Mouse (Mus musculus) embryonic facial prominence, embryonic 13.5 days (tissue): ENCODE measurements at regions not wholly inside any gene's neighbourhood (a gene's known extent, or its start where the extent isn't known, plus 50 kb on each side); places are given as distances from the start of the nearest gene placed in this dataset.

Experiments used
- ATAC-seq: fragments of 200-750 bp; cut with Nextera tagmentation; 2 replicates; pipeline ENCODE4 v1.8.0; 2017; ENCODE audit warnings: low read depth; ENCODE audit not compliant: insufficient number of reproducible peaks, insufficient read depth, low FRiP score, low TSS enrichment
- H3K27ac ChIP-seq: fragments of 300-500 bp; sonication (generic); 2 replicates; pipeline ENCODE4 v1.5.1; 2015; ENCODE audit warnings: moderate library complexity, mild to moderate bottlenecking, inconsistent platforms
- H3K27me3 ChIP-seq: fragments of 300-500 bp; sonication (generic); 2 replicates; pipeline ENCODE4 v1.6.1; 2015; ENCODE audit warnings: mild to moderate bottlenecking, inconsistent platforms
- H3K36me3 ChIP-seq: fragments of 300-500 bp; sonication (generic); 2 replicates; pipeline ENCODE4 v1.6.1; 2015; ENCODE audit warnings: mild to moderate bottlenecking, inconsistent platforms
- H3K4me1 ChIP-seq: fragments of 300-500 bp; sonication (generic); 2 replicates; pipeline ENCODE4 v1.6.1; 2015; ENCODE audit warnings: inconsistent platforms
- H3K4me2 ChIP-seq: fragments of 300-500 bp; sonication (generic); 2 replicates; pipeline ENCODE4 v1.6.1; 2015; ENCODE audit warnings: moderate library complexity, mild to moderate bottlenecking, inconsistent platforms
- H3K4me3 ChIP-seq: fragments of 300-500 bp; sonication (generic); 2 replicates; pipeline ENCODE4 v1.5.1; 2015; ENCODE audit warnings: mild to moderate bottlenecking, inconsistent platforms
- H3K9ac ChIP-seq: fragments of 300-500 bp; sonication (generic); 2 replicates; pipeline ENCODE4 v1.6.1; 2015; ENCODE audit warnings: mild to moderate bottlenecking, inconsistent platforms
- H3K9me3 ChIP-seq: fragments of 300-500 bp; sonication (generic); 2 replicates; pipeline ENCODE4 v1.6.1; 2016; ENCODE audit warnings: inconsistent platforms
- WGBS: fragments of 180-500 bp; shearing (Covaris S2); methylation state at CpG from one replicate; pipeline ENCODE4 v1.1.7; 2015; ENCODE audit warnings: mixed read lengths; 5-methylcytosine and 5-hydroxymethylcytosine counted together

DNA sequence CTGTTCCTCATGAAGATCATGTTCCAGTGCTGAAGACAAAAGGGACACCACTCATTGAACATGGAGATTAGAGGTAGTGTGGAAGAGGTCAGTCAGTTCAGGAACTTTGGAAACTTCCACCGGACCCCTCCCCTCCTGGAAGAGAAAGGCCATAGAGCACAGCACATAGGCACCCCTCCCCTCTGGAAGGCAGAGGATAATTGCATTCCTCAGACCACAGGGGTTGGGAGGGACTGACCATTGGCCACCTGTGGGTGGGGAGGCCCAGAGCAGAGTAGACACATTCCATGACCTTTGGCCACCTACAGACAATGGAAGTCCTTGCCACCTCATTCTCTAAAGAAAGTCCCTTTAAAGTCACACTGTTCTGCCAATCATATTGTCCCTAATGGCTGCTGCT, 281.6 kb downstream of the Kcnj2 start:
- ATAC-seq = no peak
- WGBS = 41% methylated on average over 1 of the region's 1 CpGs
- no peaks in the 10 kb centered on the region for H3K4me1 ChIP-seq
- H3K4me2 ChIP-seq = no peak overlapping the region
- no peak overlapping the region for H3K27ac ChIP-seq
- H3K36me3 ChIP-seq = no peaks in the 10 kb centered on the region
- H3K9me3 ChIP-seq = no peaks in the 10 kb centered on the region
- H3K9ac ChIP-seq = no peak overlapping the region
- no peak overlapping the region for H3K4me3 ChIP-seq
- no peaks in the 10 kb centered on the region for H3K27me3 ChIP-seq

DNA sequence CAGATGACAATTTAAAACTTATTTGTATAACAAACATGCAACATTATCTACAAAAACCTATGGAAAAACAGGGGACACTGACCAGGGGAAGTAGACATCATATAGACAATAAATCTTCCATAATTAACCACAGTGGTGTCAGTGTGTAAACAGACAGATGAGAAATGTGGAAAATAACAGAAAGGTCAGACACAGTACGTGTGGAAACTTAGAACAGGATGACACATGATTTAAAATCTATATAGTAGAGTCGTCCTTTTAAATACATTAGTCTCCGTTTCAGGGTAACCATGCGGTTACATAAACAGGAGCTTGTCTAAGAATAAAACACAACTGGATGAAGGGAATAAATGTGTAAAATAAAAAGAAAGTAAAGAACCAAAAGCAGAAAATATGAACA, 284.1 kb downstream of the Kcnj2 start:
- H3K36me3 ChIP-seq = no peaks in the 10 kb centered on the region
- no peaks in the 10 kb centered on the region for H3K27me3 ChIP-seq
- ATAC-seq = no peak
- no peak overlapping the region for H3K9ac ChIP-seq
- H3K4me2 ChIP-seq = no peak overlapping the region
- 80% methylated on average over 4 of the region's 4 CpGs for WGBS
- H3K9me3 ChIP-seq = no peaks in the 10 kb centered on the region
- no peaks in the 10 kb centered on the region for H3K4me1 ChIP-seq
- no peak overlapping the region for H3K4me3 ChIP-seq
- no peak overlapping the region for H3K27ac ChIP-seq

DNA sequence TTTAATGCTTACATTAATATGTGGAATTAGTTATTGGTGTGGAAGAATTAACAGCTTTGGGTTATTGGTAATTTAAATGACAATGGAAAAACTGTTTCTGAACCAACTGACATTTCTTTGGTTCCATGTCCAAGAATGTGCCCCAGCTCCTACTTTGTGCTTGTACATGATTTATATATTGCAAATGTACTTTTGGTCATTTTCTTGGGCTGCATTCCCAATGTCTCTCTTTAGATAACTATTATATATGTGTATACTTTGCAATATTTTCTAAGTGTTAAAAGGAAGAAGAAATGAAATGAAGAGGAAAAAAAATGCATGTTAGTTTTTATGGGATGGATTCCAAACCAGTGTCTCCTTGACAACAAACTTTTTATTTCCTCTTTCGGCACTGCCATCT, 297.4 kb downstream of the Kcnj2 start:
- Histone ChIP-seq H3K9ac (no peak overlapping the region), H3K4me3 (no peak overlapping the region), H3K36me3 (no peaks in the 10 kb centered on the region), H3K4me1 (no peaks in the 10 kb centered on the region), H3K27me3 (no peaks in the 10 kb centered on the region), H3K9me3 (no peaks in the 10 kb centered on the region), H3K4me2 (no peak overlapping the region), H3K27ac (no peak overlapping the region)
- ATAC-seq = no peak
- 91% methylated on average over 1 of the region's 1 CpGs for WGBS

DNA sequence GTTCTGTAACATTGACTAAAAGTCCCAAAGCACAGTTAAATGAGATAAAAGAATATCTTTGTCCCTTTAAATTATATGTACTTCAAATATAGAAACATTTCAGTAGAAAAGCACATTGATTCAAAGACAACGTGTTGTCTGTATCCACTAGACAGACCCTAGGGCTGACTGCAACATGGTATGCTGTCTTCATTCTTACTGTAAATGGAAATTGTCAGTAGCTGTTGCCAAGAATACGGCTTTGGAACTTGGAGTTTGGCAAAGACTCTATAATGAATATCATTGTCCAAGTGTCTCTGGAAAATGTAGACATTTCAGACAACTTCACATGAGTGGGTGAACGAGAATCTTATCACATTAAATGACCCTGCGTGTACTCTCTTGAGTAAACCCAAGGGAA, 311.2 kb downstream of the Kcnj2 start:
- H3K36me3 ChIP-seq = no peaks in the 10 kb centered on the region
- H3K27me3 ChIP-seq = no peaks in the 10 kb centered on the region
- no peak overlapping the region for H3K27ac ChIP-seq
- H3K4me1 ChIP-seq = no peaks in the 10 kb centered on the region
- H3K4me2 ChIP-seq = no peak overlapping the region
- H3K9ac ChIP-seq = no peak overlapping the region
- no peak for ATAC-seq
- 77% methylated on average over 4 of the region's 4 CpGs for WGBS
- no peaks in the 10 kb centered on the region for H3K9me3 ChIP-seq
- H3K4me3 ChIP-seq = no peak overlapping the region

- no peak overlapping the region for H3K4me2 ChIP-seq
- no peak overlapping the region for H3K4me3 ChIP-seq
- H3K4me1 ChIP-seq = no peaks in the 10 kb centered on the region
- H3K9ac ChIP-seq = no peak overlapping the region
- no peaks in the 10 kb centered on the region for H3K36me3 ChIP-seq
- 79% methylated on average over 3 of the region's 3 CpGs for WGBS
- H3K27ac ChIP-seq = no peak overlapping the region
- ATAC-seq = no peak
- no peaks in the 10 kb centered on the region for H3K27me3 ChIP-seq
- no peaks in the 10 kb centered on the region for H3K9me3 ChIP-seq
Observed at GRCm38 (mm10) chr11:111379842-111380241, 313.9 kb downstream of the Kcnj2 start.

- Histone ChIP-seq H3K4me1 (no peaks in the 10 kb centered on the region), H3K27ac (no peak overlapping the region), H3K27me3 (no peaks in the 10 kb centered on the region), H3K36me3 (no peaks in the 10 kb centered on the region), H3K9ac (no peak overlapping the region), H3K4me3 (no peak overlapping the region), H3K4me2 (no peak overlapping the region), H3K9me3 (no peaks in the 10 kb centered on the region)
- ATAC-seq = no peak
- 96% methylated on average over 1 of the region's 1 CpGs for WGBS
Observed at GRCm38 (mm10) chr11:111398706-111399105, 332.7 kb downstream of the Kcnj2 start.

DNA sequence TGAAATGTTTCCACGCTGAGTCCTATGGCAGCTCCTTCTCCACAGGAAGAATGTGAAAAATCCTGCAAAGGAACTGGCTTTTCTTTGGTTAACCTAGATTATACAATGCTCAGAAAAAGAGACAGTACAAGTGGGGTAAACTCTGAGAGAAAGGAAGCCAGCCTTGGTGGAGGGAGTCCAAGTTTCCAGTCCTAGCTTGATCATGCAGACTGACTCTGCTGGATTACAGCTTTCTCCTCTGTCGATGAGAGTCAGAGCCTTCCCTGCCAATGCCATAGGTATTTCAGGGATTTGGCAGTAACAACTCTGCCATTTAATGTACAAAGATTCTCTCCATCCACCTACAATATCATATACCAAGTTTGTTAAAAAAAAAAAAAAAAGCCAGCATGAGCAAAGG, 343.3 kb downstream of the Kcnj2 start:
- Histone ChIP-seq H3K36me3 (no peaks in the 10 kb centered on the region), H3K27ac (no peak overlapping the region), H3K9ac (no peak overlapping the region), H3K9me3 (no peaks in the 10 kb centered on the region), H3K27me3 (no peaks in the 10 kb centered on the region), H3K4me2 (no peak overlapping the region), H3K4me3 (no peak overlapping the region), H3K4me1 (0 out of 2 replicates have a peak, but pooled peaks cover 3% of the 10 kb centered on the region)
- no peak for ATAC-seq
- 72% methylated on average over 2 of the region's 2 CpGs for WGBS

- Histone ChIP-seq H3K9ac (no peak overlapping the region), H3K27ac (no peak overlapping the region), H3K36me3 (no peaks in the 10 kb centered on the region), H3K27me3 (no peaks in the 10 kb centered on the region), H3K4me1 (no peaks in the 10 kb centered on the region), H3K4me2 (no peak overlapping the region), H3K9me3 (no peaks in the 10 kb centered on the region), H3K4me3 (no peak overlapping the region)
- 74% methylated on average over 4 of the region's 4 CpGs for WGBS
- no peak for ATAC-seq
Observed at GRCm38 (mm10) chr11:111424871-111425270, 358.9 kb downstream of the Kcnj2 start.

DNA sequence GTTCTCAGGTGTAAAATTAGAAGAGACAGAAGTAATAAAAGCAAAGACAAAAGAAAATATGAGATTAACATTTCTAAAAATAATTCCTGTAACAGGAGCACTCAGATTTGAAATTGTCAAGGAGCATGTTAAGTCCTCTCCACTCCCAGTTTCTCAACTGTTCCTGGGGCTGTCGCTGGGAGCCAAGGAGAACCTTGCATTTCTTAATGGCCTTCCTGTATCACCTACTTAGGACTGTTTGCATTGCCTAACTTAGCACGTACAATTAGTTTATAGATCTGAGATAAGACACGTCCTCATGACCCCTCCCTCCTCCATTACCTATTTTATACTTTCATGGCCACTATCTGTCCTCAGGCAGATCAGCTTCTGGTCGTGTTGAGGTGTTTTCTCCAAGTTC, 360.8 kb downstream of the Kcnj2 start:
- Histone ChIP-seq H3K27ac (no peak overlapping the region), H3K4me1 (no peaks in the 10 kb centered on the region), H3K36me3 (no peaks in the 10 kb centered on the region), H3K27me3 (no peaks in the 10 kb centered on the region), H3K4me3 (no peak overlapping the region), H3K9me3 (no peaks in the 10 kb centered on the region), H3K4me2 (no peak overlapping the region), H3K9ac (no peak overlapping the region)
- 66% methylated on average over 4 of the region's 4 CpGs for whole genome bisulfite sequencing
- ATAC-seq = no peak

- no peak overlapping the region for H3K9ac ChIP-seq
- no peaks in the 10 kb centered on the region for H3K36me3 ChIP-seq
- no peak overlapping the region for H3K27ac ChIP-seq
- no peak overlapping the region for H3K4me2 ChIP-seq
- no peak for ATAC-seq
- H3K9me3 ChIP-seq = no peaks in the 10 kb centered on the region
- no peak overlapping the region for H3K4me3 ChIP-seq
- H3K27me3 ChIP-seq = no peaks in the 10 kb centered on the region
- H3K4me1 ChIP-seq = no peaks in the 10 kb centered on the region
Observed at GRCm38 (mm10) chr11:111442257-111442656, 376.3 kb downstream of the Kcnj2 start.

- H3K27ac ChIP-seq = no peak overlapping the region
- ATAC-seq = no peak
- H3K27me3 ChIP-seq = no peaks in the 10 kb centered on the region
- H3K9me3 ChIP-seq = no peaks in the 10 kb centered on the region
- H3K4me1 ChIP-seq = no peaks in the 10 kb centered on the region
- 90% methylated on average over 1 of the region's 1 CpGs for WGBS
- no peak overlapping the region for H3K9ac ChIP-seq
- H3K4me2 ChIP-seq = no peak overlapping the region
- H3K36me3 ChIP-seq = no peaks in the 10 kb centered on the region
- no peak overlapping the region for H3K4me3 ChIP-seq
Observed at GRCm38 (mm10) chr11:111443381-111443780, 377.4 kb downstream of the Kcnj2 start.

DNA sequence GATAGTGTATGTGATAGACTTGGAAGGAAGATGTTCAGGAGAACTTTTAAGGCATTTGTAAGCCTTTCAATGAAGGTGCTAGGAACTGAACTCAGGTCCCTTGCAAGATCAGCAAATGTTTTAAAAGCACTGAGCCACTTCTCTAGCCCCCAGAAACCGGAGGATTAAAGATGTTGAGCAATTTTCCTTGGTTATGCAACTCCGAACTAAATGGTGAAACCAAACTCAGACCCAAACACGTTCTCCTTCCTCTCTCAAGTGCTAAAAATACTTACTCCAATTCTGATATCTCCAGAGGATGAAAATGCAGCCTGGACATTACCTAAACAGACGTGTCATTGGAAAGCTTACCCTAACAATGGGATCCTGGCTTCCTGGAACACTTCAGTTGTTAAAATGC, 378.8 kb downstream of the Kcnj2 start:
- Histone ChIP-seq H3K27ac (no peak overlapping the region), H3K9me3 (no peaks in the 10 kb centered on the region), H3K9ac (no peak overlapping the region), H3K4me1 (no peaks in the 10 kb centered on the region), H3K4me2 (no peak overlapping the region), H3K27me3 (no peaks in the 10 kb centered on the region), H3K4me3 (no peak overlapping the region), H3K36me3 (no peaks in the 10 kb centered on the region)
- no peak for ATAC-seq
- 82% methylated on average over 4 of the region's 4 CpGs for WGBS

- 0 out of 2 replicates have a peak, but pooled peaks cover 1% of the 10 kb centered on the region for H3K4me1 ChIP-seq
- H3K27ac ChIP-seq = no peak overlapping the region
- no peak overlapping the region for H3K4me3 ChIP-seq
- no peaks in the 10 kb centered on the region for H3K27me3 ChIP-seq
- no peaks in the 10 kb centered on the region for H3K36me3 ChIP-seq
- no peaks in the 10 kb centered on the region for H3K9me3 ChIP-seq
- no peak overlapping the region for H3K9ac ChIP-seq
- 5% methylated on average over 4 of the region's 4 CpGs for WGBS
- no peak for ATAC-seq
- no peak overlapping the region for H3K4me2 ChIP-seq
Observed at GRCm38 (mm10) chr11:111445764-111446163, 379.8 kb downstream of the Kcnj2 start.
